Mouse (Mus musculus): ENCODE data around the gene Tmem181a.
"Not testable (repeated sequence)": the region's sequence is repeated elsewhere in the genome, so short reads cannot be mapped to it uniquely, and the experiment has no call there.

The Tmem181a gene

GRCm38 (mm10) chr17:6306503-6306902 is 49.8 kb downstream of the Tmem181a start:
- DNase-seq = peak; percentile 75

GRCm38 (mm10) chr17:6311716-6312115 is 55.1 kb downstream of the Tmem181a start:
- peak; percentile 68 for DNase-seq

GRCm38 (mm10) chr17:6312755-6313154 is 56.1 kb downstream of the Tmem181a start:
- DNase-seq = peak; percentile 82

GRCm38 (mm10) chr17:6314493-6314892 is 57.8 kb downstream of the Tmem181a start:
- DNase-seq = peak; percentile 92

GRCm38 (mm10) chr17:6315706-6316105 is 59.0 kb downstream of the Tmem181a start:
- peak; percentile 89 for DNase-seq

- peak; percentile 97 for DNase-seq
Measured at GRCm38 (mm10) chr17:6316379-6317126, 59.9 kb downstream of the Tmem181a start.

GRCm38 (mm10) chr17:6317339-6317985 is 60.8 kb downstream of the Tmem181a start, which contains the start of gene Dynlt1a:
Gene Dynlt1a, minus strand, starts transcription at chr17:6317500.
- peak; percentile 100 for DNase-seq

- DNase-seq = not testable (repeated sequence)
Measured at GRCm38 (mm10) chr17:6321081-6321777, 64.6 kb downstream of the Tmem181a start.

- DNase-seq = not testable (repeated sequence)
Measured at GRCm38 (mm10) chr17:6321778-6322101, 65.1 kb downstream of the Tmem181a start.

GRCm38 (mm10) chr17:6325021-6325420 is 68.4 kb downstream of the Tmem181a start:
- peak; percentile 75 for DNase-seq

GRCm38 (mm10) chr17:6325543-6325942 is 68.9 kb downstream of the Tmem181a start:
- peak; percentile 67 for DNase-seq

GRCm38 (mm10) chr17:6327554-6327953 is 70.9 kb downstream of the Tmem181a start:
- DNase-seq = peak; percentile 80

- DNase-seq = peak; percentile 71
Measured at GRCm38 (mm10) chr17:6328997-6329396, 72.3 kb downstream of the Tmem181a start.

GRCm38 (mm10) chr17:6342606-6343294 is 86.1 kb downstream of the Tmem181a start:
- not testable (repeated sequence) for DNase-seq

GRCm38 (mm10) chr17:6355256-6355655 is 98.6 kb downstream of the Tmem181a start:
- DNase-seq = peak; percentile 88

Measured in heart, adult 11 months (tissue).